Mouse (Mus musculus): ENCODE data around the gene Lrrc59.

Gene Lrrc59

DNA sequence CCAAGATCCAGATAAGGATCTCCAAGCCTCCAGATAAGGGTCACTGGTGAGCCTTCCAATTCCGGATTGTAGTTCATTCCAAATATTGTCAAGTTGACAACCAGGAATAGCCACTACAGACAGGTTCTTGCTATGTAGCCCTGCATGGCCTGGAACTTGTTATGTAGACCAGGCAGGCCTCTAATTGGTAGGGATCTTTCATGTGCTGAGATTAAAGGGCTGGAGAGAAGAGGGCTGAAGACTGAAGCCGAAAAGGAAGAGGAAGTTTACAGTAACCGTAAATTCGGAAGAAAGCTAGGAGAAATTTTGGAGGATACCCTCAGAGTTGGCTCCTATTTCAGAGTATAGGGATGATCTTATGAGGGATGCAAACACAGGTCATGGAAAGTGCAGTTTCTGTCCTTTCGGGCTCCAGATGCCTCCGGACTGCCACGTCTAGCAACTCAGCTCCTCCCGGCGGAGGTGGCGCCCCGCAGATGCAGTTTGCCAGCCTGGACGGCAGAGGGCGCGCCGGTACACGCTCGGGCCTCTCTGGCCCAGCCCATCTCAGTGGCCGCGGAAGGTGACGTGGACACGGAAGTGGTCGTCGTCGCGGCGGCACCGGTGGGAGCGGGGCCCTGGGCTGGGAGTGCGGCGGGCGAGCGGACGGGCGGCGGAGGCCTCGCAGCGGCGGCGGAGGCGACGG lies at the start of gene Lrrc59:
Gene Lrrc59, plus strand, starts transcription at position 569 of the 685 bp plus-strand sequence.
- in situ Hi-C loops (cut with MseI, MboI) = no loop called here

DNA sequence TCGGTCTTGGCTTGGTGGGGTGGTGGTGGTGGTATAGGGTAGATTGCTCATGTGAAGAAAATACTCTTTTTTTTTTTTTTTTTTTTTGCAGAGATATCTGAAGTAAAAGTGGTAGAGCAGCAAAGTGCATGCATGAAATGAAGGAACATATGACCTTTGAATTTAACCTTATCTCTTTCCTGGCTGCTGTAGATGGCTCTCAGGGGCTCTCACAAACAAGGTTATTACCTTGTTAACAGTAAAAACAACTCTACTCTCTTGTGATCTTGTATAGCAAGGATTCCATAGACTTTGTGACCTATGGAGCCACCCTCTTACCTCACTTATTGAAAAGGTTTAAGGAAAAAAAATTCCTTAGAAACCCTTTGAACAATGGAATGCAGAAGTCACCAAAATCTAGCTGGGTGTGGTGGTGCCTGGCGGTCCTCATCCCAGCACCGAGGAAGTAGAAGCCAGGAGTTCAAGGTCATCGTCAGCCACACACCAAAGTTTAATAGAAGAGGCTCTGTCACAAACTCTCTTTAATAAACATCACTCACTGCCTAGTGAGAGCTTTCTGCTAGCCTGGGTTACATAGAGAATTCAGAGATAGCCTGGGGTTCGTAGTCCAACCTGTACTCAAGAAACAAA lies 49.3 kb upstream of the Lrrc59 start:
- in situ Hi-C loops (cut with MseI, MboI) = no loop called here

DNA sequence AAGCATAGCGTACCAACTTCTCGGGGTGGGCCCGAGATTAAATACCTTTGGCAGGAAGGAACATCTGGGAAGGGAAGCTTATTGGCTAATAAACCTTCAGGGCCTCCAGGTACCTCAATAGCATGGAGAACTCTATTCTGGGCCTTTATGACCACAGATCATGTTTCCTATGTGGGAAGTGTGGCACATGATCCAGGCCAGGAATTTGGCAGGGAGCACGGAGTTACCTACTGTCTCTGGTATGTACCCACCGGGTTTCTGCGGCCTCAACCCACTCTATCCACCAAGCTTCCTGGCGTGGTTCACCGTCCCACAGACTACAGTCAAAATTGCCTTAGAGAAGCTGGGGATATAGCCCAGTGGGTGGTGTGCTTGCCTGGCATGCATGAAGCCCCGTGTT lies 44.5 kb upstream of the Lrrc59 start:
- in situ Hi-C loops (cut with MseI, MboI) = no loop called here

DNA sequence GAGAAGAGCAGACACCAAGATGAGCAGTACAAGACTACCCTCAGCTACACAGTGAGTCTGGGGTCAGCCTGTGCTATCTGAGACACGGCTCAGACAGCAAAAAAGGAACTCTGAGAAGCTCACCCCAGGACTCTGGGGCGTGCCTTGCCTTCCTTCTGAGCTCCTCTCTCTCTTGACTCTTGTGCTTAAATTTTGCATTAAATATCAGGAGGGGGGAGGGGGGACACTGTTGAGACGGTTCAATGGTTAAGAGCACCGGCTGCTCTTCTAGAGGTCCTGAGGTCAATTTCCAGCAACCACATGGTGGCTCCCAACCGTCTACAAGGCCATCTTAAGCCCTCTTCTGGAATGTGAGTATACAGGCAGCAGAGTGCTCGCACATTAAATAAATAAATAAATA lies 42.1 kb upstream of the Lrrc59 start:
- in situ Hi-C loops (cut with MseI, MboI) = no loop called here

DNA sequence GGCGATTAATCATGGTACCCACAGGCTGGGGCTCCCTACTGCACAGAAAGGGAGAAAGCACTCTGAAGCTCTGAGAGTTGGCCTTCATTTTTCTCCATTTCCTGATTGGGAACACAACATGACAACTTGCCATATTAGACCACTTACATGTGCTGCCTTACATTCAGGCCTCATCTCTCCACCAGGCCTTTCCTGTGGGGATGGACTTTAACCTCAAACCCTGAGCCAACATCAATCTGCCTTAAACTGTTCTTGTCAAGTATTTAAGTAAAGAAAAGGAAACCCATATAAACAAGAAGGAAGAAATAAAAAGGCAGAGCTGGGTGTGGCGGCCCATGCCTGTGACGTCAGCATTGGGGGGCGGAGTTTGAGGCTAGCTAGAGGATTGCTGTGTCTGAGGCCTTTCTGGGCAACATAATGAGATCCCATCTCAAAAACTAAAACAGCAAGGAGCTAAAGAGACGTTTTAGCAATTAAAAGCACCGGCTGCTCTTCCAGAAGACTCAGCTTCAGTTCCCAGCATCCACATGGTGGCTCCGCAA lies 33.2 kb upstream of the Lrrc59 start:
- in situ Hi-C loops (cut with MseI, MboI) = no loop called here

DNA sequence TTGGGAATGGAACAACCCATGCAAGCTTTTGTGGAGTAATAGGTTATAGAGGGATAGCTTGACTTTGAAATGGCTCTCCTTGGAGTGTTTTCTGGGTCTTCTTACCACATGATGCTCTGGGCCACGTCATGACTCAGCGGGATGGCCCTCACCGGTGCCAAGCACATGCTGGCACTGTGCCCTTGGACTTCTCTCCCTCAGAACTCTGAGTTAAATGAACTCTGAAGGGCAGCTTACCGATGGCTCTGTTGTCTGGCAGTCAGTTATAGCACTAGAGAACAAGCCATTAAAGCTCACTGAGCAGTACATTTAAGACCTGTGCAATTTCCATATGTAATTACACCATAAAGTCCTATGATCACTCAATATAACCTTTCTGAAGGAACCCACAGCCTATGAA lies 32.2 kb upstream of the Lrrc59 start:
- in situ Hi-C loops (cut with MseI, MboI) = no loop called here

DNA sequence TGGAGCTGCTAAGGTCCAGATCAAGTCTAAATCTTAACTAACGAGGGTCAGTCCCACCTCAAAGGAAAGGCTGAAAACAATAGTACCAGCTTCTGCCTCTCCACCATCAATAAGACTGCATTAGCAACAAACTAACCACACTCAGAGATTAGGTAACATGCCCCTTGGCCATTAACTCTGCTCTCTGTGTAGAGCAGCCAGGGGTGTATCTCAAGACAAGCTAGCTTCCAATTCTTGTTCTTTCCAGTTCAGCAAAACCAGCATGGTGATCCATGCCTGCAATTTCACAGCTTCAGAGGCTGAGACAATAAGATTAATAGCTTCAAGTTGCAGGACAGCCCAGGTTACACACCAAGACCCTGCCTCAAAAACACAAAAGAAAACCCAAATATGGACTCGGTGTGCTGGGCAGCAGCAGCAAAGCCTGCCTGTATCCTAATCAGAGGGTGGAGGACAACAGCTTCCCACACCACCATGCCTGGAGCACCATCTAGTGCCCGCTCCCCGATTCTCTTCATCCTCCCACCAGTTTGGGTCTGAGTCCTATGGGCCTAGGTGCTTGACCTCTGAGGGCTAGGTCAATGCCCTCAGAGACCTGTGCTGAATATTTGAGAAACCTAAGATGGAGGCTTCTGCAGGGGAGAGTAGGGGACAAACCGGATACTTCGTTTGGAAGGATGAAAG lies 31.0 kb upstream of the Lrrc59 start:
- in situ Hi-C loops (cut with MseI, MboI) = no loop called here

DNA sequence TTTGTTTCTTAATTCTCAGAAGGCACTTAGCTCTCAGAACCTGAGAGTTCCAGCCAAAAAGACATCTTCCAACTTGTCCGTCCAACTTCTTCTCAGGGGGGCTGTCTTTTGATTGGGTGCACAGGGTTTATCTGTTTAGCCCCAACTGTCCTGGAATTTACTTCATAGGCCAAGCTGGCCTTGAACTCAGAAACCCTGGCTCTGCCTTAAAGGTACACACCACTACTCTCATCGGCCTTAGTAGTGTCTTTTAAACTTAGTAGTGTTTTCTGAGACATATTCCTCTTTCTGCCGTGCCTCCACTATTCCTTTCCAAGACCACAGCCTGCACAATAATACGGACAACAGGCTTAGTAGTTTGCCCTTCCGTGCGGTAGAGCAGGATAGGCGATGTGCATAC lies 29.1 kb upstream of the Lrrc59 start:
- in situ Hi-C loops (cut with MseI, MboI) = no loop called here

DNA sequence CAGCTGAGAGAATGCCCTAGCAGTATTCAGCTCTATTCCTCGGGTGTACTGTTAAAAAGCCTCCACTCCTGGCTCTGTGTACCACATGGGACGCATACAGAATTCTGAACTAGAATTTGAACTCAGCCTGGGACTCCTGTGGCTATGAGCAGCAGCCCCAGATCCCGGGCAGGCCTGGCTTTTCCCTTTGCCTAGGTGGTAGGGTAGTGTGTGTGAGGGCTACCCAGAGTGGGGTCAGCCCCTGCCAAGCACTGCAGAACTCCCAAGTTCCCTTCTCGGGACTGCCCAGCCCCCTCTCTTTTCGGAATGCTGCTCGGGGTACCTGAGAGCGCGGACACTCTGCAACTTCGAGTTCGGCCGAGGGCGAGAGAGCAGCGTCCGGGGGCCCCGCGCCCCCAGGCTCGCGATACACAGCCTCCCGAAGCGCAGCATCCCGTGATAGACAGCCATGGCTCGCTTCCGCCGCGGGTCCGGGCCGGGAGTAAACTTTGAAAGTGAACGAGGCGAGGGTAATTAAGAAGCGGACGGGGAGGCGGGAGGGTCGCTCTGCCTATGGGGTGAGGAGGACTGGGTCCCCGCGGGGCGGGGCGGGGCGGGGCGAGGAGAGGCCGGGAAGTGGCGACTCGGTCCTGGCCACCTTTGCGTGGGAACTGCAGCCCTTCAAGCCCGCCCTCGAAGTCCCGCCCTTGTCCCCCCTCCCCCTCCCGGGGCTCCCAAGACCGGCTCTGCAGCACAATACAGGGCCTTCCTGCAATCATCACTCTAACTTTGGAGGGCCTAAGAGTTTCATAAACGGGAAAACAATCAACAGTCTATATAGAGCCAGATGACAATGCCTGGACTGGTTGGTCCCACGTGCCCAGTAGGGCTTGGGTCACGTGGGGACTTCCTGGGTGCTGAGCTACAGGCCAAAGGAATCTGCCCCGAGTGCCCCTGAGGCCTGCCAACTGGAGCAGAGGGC lies 28.0 kb upstream of the Lrrc59 start, which contains the start of gene Acsf2:
Gene Acsf2, minus strand, starts transcription at position 551 of the 961 bp plus-strand sequence.
- in situ Hi-C loops (cut with MseI, MboI) = no loop called here

DNA sequence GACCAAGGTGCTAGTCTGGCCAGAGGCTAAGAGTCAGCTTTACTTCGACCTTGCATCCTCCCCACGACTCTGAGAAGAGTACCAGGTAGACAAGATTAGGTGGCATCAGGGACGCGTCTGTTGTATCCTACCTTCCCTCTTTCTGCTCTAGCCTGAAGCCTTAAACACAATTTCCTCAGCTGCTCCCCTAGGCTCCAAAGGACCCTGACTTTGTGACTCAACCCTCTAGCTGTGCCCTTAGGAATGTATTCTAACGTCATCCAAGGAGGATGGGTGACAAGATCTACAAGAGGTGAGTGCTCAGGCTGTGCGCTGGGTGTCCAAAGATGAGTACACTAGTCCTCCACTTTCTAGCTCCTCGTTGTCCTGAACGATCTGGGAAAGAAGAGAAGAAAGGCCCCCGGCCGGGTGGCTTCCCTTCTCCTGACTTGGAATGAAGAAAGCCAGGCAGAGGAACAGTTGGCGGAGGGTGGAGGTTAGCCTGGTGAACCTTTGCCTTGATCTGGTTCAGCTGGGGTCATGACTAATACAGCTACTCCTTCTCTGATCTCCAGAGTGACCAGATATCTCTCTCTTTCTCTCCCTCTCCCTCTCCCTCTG lies 27.1 kb upstream of the Lrrc59 start:
- in situ Hi-C loops (cut with MseI, MboI) = no loop called here

DNA sequence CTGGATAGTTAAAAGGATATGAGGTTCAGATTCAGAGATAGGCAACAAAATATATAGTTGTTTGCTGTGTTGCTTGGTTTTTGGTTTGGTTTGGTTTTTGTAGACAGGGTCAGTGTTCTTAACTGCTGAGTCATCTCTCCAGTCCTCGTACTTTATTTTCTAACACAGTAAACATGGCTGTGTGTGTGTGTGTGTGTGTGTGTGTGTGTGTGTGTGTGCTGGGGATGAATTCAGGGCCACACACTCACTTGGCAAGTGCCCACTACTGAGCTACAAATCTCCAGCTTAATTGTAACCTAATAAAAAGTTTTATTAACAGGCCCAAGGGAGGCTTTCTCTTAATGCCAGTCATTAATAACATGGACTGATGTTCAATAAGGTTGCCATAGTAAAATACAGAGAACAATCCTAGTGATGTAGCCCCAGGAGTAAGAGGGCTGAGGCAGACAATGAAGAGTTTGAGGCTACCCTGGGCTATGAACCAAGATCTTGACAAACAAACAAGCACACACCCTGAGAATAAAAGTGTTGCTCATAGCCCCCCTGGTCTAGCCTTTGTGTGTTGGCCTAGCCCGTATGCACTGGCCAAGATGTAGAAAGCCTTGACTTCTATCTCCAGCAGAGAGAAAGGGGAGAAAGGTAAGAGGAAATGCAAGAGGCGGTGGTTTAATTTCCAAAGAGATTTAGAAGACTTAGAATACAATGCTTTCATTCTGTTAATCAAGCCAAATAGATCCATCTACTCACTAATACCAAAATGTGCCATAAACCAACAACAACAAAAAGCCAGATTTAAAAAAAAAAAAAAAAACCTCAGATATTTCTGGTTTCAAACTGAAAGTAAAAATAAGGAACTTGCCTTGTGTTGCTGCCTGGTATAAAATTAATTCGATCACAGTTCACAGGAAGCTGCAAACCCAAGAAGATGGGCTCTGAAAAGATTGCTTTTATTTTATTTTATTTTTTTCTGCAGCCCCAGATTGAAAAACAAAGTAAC lies 18.5 kb upstream of the Lrrc59 start:
- in situ Hi-C loops (cut with MseI, MboI) = no loop called here

DNA sequence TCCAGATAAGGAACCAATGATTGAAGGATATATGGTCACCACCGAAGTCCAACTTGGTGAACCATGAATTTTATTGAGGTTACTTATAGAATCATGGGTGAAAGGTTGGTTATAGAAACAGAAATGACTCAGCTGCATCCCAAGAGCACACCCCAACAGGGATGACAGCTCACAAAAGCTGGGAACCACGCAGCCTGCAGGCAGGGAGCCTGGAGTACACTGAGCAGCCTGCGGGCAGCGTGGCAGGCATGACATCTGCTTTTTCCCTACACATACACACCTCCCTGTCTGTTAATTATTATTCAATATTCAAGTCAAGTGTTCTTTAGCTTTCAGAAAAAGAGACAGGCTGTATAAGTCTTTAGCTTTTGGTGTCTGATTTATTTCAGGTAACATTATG lies 15.0 kb upstream of the Lrrc59 start:
- in situ Hi-C loops (cut with MseI, MboI) = no loop called here

DNA sequence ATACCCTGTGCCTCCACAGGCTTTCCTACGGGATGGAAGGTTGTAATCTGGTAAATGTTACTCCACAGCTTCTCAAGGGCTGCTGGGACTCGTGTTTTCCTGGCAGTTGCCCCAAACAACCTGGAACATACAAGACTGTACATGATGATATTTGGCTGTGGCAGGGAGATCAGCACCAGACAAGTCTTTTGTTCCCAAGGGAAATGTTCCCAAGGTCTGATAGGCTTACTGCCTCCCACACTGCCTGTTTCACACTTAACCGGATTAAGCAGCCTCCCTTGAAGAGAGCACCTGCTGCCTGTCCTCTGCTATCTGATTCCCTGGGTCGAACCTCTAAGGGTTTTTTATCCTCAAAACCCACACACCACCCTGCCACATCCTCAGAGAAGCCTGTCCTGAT lies 14.1 kb upstream of the Lrrc59 start:
- in situ Hi-C loops (cut with MseI, MboI) = no loop called here

DNA sequence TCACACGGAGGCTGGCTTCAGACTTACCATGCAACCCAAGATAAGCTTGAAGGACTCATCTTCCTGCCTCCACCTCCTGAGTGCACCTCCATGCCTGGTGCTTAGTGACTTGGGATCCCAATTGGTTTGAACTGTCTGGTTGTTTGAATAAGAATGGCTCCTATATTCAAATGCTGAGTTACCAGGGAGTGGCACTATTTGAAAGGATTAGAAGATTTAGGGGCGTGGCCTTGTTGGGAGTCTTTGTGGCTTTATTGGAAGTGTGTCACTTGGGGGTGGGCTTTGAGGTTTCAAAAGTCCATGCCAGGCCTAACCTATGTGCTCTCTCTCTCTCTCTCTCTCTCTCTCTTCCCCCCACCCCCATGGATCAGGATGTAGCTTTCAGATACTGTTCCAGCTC lies 11.9 kb upstream of the Lrrc59 start:
- in situ Hi-C loops (cut with MseI, MboI) = no loop called here

DNA sequence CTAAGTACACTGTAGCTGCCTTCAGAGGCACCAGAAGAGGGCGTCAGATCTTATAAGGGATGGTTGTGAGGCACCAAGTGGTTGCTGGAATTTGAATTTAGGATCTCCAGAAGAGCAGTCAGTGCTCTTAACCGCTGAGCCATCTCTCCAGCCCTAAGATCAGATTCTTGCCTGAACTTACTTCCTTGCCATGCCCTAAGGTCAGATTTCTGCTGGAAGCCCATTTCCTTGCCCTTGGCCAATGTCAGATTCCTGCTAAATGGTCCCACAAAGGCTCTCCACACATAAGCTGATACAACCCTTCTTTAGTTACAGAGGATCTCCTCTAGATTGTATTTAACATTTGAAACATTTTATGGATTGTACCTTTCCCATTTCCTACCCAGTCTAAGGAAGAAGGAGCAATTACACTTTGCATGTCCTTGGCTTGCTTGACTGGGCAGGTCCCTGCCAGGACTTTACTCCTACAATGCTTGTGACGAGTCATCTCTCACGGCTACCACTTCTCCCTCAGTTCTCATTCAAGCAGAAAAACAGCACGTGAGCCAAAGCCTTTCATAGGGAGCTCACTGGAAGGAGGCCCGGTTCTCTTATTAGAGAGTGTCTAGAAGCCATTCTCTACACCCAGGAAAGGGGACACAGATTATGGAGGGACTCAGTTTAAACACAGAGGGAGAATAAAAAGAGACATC lies 8.7 kb upstream of the Lrrc59 start:
- in situ Hi-C loops (cut with MseI, MboI) = no loop called here

DNA sequence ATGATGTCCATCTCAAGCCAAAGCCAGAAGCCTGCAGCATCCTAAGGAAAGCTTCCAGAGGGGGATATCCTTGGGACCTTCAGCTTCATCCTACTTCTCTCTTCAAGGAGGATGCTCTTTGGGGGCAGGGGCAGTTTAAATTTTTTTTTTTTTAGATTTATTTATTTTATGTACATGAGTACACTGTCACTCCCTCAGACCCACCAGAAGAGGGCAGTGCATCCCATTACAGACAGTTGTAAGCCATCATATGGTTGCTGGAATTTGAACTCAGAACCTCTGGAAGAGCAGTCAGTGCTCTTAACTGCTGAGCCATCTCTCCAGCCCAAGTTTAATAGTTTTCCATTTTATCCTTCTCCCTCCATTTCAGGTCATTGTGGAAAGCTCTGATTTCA lies 8.1 kb upstream of the Lrrc59 start:
- in situ Hi-C loops (cut with MseI, MboI) = no loop called here

DNA sequence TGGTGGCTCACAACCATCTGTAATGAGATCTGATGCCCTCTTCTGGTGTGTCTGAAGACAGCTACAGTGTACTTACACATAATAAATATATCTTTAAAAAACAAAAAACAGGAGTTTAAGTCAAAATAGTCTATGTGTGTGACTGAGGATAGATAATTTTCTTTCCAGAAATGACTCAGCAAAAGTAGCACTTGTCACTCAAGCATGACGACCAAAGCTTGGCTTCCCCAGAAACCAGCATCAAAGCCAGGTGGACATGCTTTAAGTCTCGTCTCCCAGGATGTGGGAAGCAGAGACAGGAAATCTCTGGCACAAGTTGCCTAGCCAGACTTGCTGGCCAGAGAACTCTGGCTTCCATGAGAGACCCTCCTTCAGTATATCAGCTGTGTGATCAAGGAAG lies 7.4 kb upstream of the Lrrc59 start:
- in situ Hi-C loops (cut with MseI, MboI) = no loop called here

DNA sequence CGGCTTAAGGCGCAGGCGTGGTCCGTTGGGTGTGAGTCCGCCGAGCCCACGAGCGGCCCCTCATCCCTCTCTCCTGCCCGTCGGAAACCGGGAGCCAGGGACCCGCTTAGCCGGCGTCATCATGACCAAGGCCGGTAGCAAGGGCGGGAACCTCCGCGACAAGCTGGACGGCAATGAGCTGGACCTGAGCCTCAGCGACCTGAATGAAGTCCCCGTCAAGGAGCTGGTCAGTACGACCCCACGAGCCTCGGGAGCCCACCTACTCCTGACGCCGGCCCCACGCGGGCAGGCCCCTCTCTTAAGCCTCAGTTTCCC lies 274 bp downstream of the Lrrc59 start:
- in situ Hi-C loops (cut with MseI, MboI) = no loop called here

DNA sequence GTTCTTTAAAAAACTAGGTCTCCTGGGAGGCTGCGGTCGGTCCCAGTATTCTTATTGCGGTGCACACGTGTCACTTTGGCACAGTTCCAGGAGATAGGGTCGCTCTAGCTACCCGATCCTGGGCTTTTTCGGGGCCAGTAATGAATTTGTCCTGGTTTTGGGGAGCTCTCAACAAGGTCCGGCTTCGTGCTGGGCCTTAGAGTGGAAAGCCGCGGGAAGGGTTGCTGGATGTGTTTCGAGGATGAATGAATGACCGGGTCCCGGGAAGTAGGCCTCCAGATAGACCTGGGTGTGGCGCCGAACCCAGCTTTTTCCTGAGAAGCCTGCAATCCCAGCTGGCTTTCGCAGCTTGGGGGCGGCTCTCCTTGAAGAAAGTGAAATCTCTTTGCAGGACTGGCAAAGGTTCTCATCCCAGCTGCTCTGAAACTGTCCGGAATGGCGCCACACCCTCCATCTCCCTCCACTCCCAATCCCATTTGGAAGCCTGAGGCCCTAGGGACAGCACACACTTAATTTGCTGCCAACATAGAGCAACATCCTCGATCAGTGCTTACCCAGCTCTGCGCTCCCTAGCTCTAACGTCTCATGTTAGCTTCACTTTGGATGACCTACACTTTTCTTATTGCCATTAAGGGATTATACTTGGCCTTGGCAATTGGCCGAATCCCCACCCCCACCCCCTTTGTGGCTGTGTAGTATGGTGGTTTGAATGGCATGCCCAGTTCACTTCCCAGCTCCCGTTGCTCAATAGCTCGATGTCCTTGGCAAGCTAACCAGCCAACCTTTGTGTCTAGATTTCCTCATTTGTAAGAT lies 838 bp downstream of the Lrrc59 start:
- in situ Hi-C loops (cut with MseI, MboI) = no loop called here
